Mouse (Mus musculus) CD8-positive naive resting alpha-beta T cell, adult 2 months (primary cell): ENCODE measurements around the gene Sez6l.

ENCODE experiments used
- DNase-seq, 2 experiments: peaks; one replicate each; pipeline ENCODE4 v3.0.0; 2022; ENCODE audit warnings: low read depth in 2 of 2, low spot score in 2 of 2

Sez6l gene

DNA sequence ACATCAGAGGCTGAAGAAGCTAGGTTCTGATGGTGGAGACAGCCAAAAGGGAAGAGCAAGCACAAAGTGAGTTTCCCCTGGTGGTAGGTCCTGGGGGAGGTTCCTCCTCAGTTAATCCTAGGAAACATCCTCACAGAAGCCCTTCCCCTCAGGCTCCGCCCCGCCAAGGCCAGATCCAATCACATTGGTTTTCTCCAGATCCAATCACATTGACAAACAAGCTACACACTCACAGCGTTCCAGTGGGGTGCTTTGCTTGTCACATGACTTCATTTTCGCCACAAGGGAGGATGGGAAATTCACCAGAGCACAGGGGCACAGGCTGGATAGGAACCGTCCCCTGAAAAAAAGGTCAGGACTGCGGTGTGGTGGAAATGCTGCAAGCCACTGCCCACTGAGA is 9.1 kb upstream of the Sez6l start:
- no peak for DNase-seq

GRCm38 (mm10) chr5:112584155-112584769 is 7.3 kb upstream of the Sez6l start:
- DNase-seq = no peak

DNA sequence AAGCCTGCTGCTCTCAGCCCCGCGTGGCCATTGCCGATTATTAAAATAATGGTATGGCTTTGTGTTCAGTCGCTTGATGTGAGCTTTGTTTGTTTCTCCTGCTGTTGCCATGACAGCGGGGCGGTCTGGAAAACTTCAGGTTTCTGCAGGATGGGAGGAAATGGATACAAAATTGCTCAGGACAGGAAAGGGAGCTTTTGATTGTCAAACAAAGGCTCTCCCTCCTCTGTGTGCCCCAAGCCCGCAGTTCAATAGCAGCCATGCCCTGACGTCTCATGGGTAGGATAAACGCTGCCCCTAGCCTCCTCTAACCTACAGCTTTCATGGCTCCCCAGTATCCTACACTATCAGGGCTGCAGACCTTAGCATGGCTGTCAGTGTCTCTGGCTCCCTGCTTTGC is 6.3 kb upstream of the Sez6l start:
- DNase-seq = no peak

DNA sequence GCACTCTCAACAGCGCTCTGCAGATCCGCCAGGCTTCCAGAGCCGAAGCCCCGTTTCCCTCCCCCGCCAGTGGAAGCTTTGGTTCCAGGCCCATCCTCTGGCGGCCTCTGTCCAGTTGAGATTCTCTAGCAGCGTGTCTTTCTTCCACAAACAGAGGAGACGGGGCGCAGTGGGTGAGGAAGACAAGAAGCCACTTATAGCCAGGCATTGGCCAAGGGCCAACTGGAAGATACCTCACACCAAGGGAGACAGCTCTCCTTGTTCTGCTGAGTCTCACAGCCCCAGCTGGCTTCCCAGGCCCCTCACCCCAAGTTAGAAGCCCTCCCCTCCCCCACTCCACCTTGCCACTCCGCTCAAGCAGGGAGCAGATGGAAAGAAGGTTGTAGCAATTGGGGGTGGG is 765 bp upstream of the Sez6l start:
- DNase-seq = no peak

DNA sequence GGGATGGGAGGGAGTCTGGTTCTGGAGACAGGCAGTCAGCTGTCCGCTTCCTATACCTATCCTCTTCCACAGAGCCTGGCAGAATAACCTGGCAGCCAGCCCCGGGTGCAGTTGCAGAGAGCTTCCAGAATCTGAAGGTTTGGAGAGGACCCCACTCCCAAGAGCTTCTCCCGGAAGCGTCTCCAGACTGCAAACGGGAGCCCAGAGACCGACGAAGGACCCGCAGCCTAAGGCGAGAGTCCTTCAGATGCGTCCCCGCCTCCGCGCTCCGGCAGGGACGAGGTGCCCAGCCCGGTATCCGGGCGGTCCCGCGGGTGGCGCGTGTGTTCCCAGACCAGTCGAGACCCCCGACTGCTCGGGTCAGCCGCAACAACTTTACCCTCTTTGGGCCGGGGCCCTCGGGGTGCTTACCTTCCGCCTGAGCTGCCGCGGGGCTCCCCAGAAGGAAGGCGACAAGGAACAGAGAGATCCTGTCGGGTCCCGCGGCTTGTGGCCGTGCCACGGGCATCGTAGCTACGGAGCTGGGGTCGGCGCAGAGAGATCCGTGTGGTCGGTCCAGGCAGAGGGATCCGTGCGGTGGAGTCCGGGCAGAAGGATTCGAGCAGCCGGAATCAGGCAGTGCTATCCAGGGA is 508 bp downstream of the Sez6l start:
- DNase-seq = no peak

GRCm38 (mm10) chr5:112575151-112575915 is 1.7 kb downstream of the Sez6l start:
- no peak for DNase-seq

GRCm38 (mm10) chr5:112573916-112574315 is 3.1 kb downstream of the Sez6l start:
- no peak for DNase-seq

- DNase-seq = no peak
Observed at GRCm38 (mm10) chr5:112572217-112572616, 4.8 kb downstream of the Sez6l start.

GRCm38 (mm10) chr5:112565489-112565888 is 11.5 kb downstream of the Sez6l start:
- DNase-seq = no peak

- DNase-seq = no peak
Observed at GRCm38 (mm10) chr5:112565083-112565482, 11.9 kb downstream of the Sez6l start.

DNA sequence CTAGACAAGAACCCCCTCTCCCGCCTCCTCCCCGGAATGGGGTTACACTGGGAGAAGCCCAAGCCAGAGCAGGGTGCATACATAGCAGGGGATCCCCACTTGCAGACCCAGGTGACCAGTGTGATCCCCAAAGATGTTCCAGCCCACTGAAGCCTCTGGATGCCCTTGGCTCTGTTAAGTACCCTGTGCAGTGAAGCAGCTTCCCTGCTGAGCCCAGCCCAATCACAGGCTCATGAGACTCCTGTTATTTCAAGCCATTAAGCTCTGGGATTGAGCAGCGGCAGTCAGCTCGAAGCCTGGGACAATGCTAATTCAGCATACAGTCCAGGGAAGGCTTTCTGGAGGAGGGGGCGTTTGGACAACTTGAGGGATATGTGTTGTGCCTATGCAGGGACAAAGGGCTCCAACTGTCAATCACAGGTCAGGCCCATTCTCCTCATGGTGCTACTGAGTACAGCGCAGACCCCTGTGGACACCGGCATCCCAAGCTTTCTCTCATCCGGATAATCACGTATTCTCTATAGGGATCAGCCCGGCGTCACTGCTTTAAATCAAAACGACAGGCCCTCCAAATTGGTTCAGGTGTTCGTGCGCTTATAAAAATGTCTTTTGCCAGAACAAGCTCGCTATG is 16.0 kb downstream of the Sez6l start:
- no peak for DNase-seq

DNA sequence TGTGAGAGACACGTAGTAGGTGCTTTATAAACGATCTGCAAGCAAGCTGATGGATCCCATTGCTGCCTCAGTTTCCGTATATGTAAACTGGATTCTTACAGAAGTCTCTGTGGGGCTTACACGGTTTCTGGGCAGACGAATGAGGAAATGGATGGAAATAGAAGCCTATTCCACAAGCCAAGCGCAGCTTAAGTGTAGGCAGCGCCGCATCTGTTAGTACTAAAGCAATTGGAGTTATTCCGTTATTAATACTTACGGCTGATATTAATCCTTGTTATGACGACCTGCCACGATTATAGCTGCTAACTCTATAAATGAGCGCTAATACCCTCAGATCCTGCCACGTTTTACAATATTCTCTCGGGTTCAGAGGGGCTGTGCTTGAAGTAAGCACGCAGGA is 16.8 kb downstream of the Sez6l start:
- DNase-seq = no peak

DNA sequence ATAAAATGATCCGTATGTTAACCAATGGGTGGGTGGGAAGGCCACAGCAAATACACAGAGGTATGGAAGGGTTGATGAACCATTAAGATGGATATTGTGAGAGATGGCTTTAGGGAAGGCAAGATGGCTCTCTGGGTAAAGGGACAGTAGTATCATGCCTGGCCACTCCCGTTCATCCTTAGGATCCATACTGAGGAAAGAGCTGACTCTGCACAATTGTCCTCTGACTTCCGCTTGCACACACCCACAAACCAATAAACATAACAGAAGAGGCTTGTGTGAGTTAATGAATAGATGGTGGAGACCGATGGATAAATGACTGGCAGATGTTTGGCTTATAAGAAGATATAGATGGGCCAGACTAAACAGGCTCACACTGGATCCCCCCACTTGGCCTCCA is 19.6 kb downstream of the Sez6l start:
- no peak for DNase-seq

- no peak for DNase-seq
Observed at GRCm38 (mm10) chr5:112556640-112557039, 20.3 kb downstream of the Sez6l start.

DNA sequence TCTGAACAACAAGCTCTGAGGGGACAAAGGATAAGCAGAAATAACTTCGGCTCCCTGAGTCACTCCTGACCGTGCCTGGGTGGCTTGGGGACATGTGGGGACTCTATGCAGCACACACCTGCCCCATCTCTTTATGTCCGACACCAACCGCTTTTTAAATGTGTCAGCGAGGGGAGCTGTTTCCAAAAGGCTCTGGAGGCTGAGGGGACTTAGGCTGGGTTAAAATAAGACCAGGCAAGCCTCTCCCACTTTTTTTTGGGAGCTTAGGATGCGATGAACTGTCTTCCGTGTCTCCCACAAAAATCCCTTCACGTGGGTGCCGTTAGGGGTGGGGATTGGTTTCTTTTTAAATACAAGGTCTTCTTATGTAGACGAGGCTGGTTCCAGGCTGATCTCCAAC is 22.5 kb downstream of the Sez6l start:
- no peak for DNase-seq

DNA sequence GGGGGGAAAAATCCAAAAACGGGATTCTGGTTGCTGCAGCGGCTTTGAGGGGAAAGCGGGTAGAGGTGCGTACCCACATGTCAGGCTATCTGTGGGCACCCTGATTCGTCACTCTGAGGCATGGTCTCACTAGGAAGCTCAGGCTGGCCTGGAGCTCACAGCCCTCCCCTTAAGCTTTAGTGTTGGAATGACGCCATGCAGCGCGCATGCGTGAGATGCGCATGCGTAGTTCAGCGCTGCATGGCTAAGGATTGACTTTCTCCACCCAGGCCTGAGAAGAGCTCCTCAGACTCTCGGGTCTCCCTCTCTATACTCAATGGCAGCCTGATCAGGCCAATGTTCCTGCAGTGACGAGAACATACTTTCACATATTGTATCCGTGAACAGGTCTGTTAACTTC is 24.2 kb downstream of the Sez6l start:
- DNase-seq = no peak

- no peak for DNase-seq
Observed at GRCm38 (mm10) chr5:112551975-112552728, 24.8 kb downstream of the Sez6l start.

GRCm38 (mm10) chr5:112548846-112549620 is 28.0 kb downstream of the Sez6l start:
- DNase-seq = no peak

DNA sequence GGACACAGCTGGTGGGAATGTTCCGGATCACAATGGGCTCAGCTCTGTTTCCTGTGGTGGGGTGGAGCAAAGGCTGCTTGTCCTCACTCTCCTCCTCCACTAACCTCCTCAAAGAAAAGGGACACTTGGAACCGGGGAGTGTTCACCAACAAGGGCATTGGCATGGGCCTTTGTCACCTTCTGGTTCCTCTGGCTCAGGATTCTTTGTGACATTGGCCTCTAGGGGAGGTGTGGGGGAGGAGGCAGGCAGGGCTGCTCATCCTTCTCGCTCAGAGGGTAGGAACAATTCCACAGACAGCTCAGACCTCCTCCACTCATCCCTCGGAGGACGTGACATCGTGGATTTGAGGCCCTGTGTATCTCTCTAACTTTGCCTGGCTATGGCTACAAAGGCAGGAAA is 30.2 kb downstream of the Sez6l start:
- DNase-seq = no peak

DNA sequence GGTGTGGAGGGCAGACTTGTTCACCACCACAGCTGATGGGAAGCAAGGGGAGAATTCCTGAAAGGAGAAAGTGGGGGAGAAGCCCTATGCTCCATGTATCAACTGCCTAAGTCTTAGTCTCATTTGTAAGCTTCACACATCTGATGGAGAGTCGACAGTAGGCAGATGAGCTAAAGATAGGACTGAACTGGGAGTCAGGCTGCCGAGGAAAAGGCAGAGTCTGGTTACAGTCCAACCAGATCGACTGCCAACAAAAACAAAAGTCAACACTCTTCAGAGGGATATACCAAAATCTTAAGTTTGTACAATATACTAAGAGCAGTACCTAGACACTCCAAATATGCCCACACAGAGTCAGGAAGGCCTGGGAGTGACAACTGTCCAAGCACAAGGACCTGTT is 38.7 kb downstream of the Sez6l start:
- no peak for DNase-seq

GRCm38 (mm10) chr5:112535868-112536267 is 41.1 kb downstream of the Sez6l start:
- DNase-seq = no peak
